18 mouse cellular contexts compared by ENCODE assay signal in genomic region chr5:96516329-96516728, GRCm38 (mm10).
DNase-seq lines count a peak whose midpoint lies in the region; ATAC-seq lines count a peak whose summit lies in the region.
"Had no signal": no experiment of that assay in that cellular context is flagged by ENCODE, and none has a peak within 500 bp of the region (broad histone marks: within the 10 kb centered on the region; RNA-seq: fewer than 3 reads in every experiment).

No protein-coding gene starts in this region.

- H3K4me1 ChIP-seq in midbrain, embryonic 16.5 days (ENCODE audit: control insufficient read depth, insufficient read depth, low read length): no peaks in the 10 kb centered on the region; the same call in 1 of the 2 replicates
- H3K4me1 ChIP-seq in midbrain, embryonic 13.5 days (replicated peaks): peaks cover 9% of the 10 kb centered on the region; the same call in 1 of the 2 replicates
- H3K4me1 ChIP-seq: midbrain, embryonic 12.5 days; neural tube, embryonic 15.5 days had no signal

- no peak overlapping the region for H3K27ac ChIP-seq in midbrain, embryonic 16.5 days (ENCODE audit: low read length)
- H3K27ac ChIP-seq in midbrain, embryonic 13.5 days: no peak overlapping the region
- H3K27ac ChIP-seq: embryonic facial prominence, embryonic 12.5 days; limb, embryonic 12.5 days; liver, embryonic 13.5 days; midbrain, embryonic 12.5 days; neural tube, embryonic 15.5 days had no signal

- no peaks in the 10 kb centered on the region for H3K9me3 ChIP-seq in midbrain, embryonic 16.5 days (replicated peaks; ENCODE audit: control insufficient read depth, low read length, poor library complexity, severe bottlenecking)
- H3K9me3 ChIP-seq in midbrain, embryonic 13.5 days: no peaks in the 10 kb centered on the region
- H3K9me3 ChIP-seq: liver, embryonic 13.5 days; neural tube, embryonic 15.5 days had no signal

- H3K4me2 ChIP-seq in midbrain, embryonic 16.5 days (ENCODE audit: low read length): no peak overlapping the region
- no peak overlapping the region for H3K4me2 ChIP-seq in midbrain, embryonic 13.5 days (replicated peaks)
- H3K4me2 ChIP-seq: embryonic facial prominence, embryonic 12.5 days; limb, embryonic 12.5 days; liver, embryonic 13.5 days; lung, embryonic 14.5 days; midbrain, embryonic 12.5 days; neural tube, embryonic 15.5 days had no signal

- no peaks in the 10 kb centered on the region for H3K27me3 ChIP-seq in midbrain, embryonic 16.5 days (ENCODE audit: control insufficient read depth, insufficient read depth, low read depth, low read length)
- H3K27me3 ChIP-seq in midbrain, embryonic 13.5 days: no peaks in the 10 kb centered on the region
- H3K27me3 ChIP-seq: embryonic facial prominence, embryonic 12.5 days; liver, embryonic 13.5 days; midbrain, embryonic 12.5 days; neural tube, embryonic 15.5 days; Patski had no signal

- no peak overlapping the region for H3K4me3 ChIP-seq in midbrain, embryonic 16.5 days (ENCODE audit: low read depth, low read length)
- H3K4me3 ChIP-seq in midbrain, embryonic 13.5 days (replicated peaks): no peak overlapping the region
- H3K4me3 ChIP-seq: embryonic facial prominence, embryonic 12.5 days; limb, embryonic 12.5 days; liver, embryonic 13.5 days; midbrain, embryonic 12.5 days; neural tube, embryonic 15.5 days had no signal

- 73% methylated on average over 6 of the region's 6 CpGs for WGBS in midbrain, embryonic 16.5 days
- 76% methylated on average over 6 of the region's 6 CpGs for WGBS in midbrain, embryonic 13.5 days

- DNase-seq in kidney, adult 11 months: peak; percentile 19
- DNase-seq in kidney, adult 8-10 months: peak; percentile 19 to 26
- peak; percentile 12 for DNase-seq in kidney, postnatal 14 days
- no peak for DNase-seq in frontal cortex, postnatal 14 days (ENCODE audit: low spot score in 2 of 2)
- DNase-seq in lung, postnatal 10 days: no peak
- no peak for DNase-seq in urinary bladder, postnatal 10 days (ENCODE audit: low spot score)
- DNase-seq: adrenal gland, adult 8-10 months; cerebellum, adult 8-10 months; gastrocnemius, postnatal 36 days; liver, embryonic 13.5 days; lung, embryonic 14.5 days had no signal

- peak; percentile 39; the same call in 1 of the 2 replicates for ATAC-seq in midbrain, embryonic 16.5 days
- ATAC-seq in midbrain, embryonic 13.5 days: no peak
- ATAC-seq: Patski had no signal

- no peaks in the 10 kb centered on the region for H3K36me3 ChIP-seq in midbrain, embryonic 16.5 days (ENCODE audit: control insufficient read depth, insufficient read depth, low read length)
- no peaks in the 10 kb centered on the region for H3K36me3 ChIP-seq in midbrain, embryonic 13.5 days
- H3K36me3 ChIP-seq: embryonic facial prominence, embryonic 12.5 days; limb, embryonic 12.5 days; liver, embryonic 13.5 days; midbrain, embryonic 12.5 days; neural tube, embryonic 15.5 days had no signal

- H3K9ac ChIP-seq in midbrain, embryonic 16.5 days (ENCODE audit: low read depth, low read length): no peak overlapping the region
- H3K9ac ChIP-seq in midbrain, embryonic 13.5 days (replicated peaks): no peak overlapping the region
- H3K9ac ChIP-seq: embryonic facial prominence, embryonic 12.5 days; limb, embryonic 12.5 days; liver, embryonic 13.5 days; lung, embryonic 14.5 days; midbrain, embryonic 12.5 days; neural tube, embryonic 15.5 days had no signal

Comparison
In these comparisons a context has a peak if more than half of its experiments do, and no peak if none do; other contexts are left out.
1. DNase-seq: peak in kidney, adult 11 months (single experiment), kidney, adult 8-10 months (2 of 2) and kidney, postnatal 14 days (single experiment); none in frontal cortex, postnatal 14 days (0 of 2), lung, postnatal 10 days (single experiment) and urinary bladder, postnatal 10 days (single experiment).